8 mouse cellular contexts compared by ENCODE assay signal in genomic region chr19:57328792-57329191, GRCm38 (mm10). TPM values are rescaled to one million over a fixed set of nuclear protein-coding genes. Genes with fewer than 3 reads are reported as not detected.
DNase-seq lines count a peak whose midpoint lies in the region; TF ChIP-seq lines count a peak whose summit lies in the region.
"Had no signal": no experiment of that assay in that cellular context is flagged by ENCODE, and none has a peak within 500 bp of the region (broad histone marks: within the 10 kb centered on the region; RNA-seq: fewer than 3 reads in every experiment).

No protein-coding gene starts in this region.

- peak in 1 of 2 experiments; percentile 35 for DNase-seq in left cerebral cortex, adult 2 months (ENCODE audit: extremely low spot score in 1 of 2, low spot score in 2 of 2)
- DNase-seq in left cerebral cortex, adult 11 months (ENCODE audit: low spot score): no peak
- DNase-seq in ES-CJ7 (ENCODE audit: low read depth, low spot score): peak; percentile 56
- peak; percentile 78 for DNase-seq in adipocyte (ENCODE audit: low spot score)
- DNase-seq in embryo, embryonic 11 days: peak; percentile 66
- DNase-seq in liver: peak; percentile 20
- DNase-seq in spleen, postnatal 10 days (ENCODE audit: low spot score in 2 of 2): peak; percentile 18 to 59

- peak; percentile 86 for TF ChIP-seq CTCF in left cerebral cortex, adult 2 months (IDR thresholded peaks at IDR 0.05)

- no peak overlapping the region for H3K27ac ChIP-seq in left cerebral cortex, adult 2 months
- H3K27ac ChIP-seq: neural tube, embryonic 13.5 days had no signal

- no peak overlapping the region for H3K4me3 ChIP-seq in left cerebral cortex, adult 2 months
- H3K4me3 ChIP-seq: neural tube, embryonic 13.5 days had no signal

- intact Hi-C loops in left cerebral cortex, adult 2 months (cut with DNase I): loop anchor here (1.0 to 5.0 kb wide), 5 partner anchors 167 to 411 kb away; no protein-coding TSS in a partner anchor

RNA-seq across cellular contexts. Expression of gene Ablim1, which starts 14.1 kb away (rescaled TPM):
- total RNA-seq in left cerebral cortex, adult 2 months (2021): 100 to 1,000 TPM; 118 to 124 TPM

RNA-seq across cellular contexts. Expression of gene Fam160b1, which starts 31.7 kb away (rescaled TPM):
- 10 to 100 TPM; 24.2 to 27.1 TPM for total RNA-seq in left cerebral cortex, adult 2 months (2021)
